Mouse (Mus musculus): ENCODE results near the gene Irf4.

DNA sequence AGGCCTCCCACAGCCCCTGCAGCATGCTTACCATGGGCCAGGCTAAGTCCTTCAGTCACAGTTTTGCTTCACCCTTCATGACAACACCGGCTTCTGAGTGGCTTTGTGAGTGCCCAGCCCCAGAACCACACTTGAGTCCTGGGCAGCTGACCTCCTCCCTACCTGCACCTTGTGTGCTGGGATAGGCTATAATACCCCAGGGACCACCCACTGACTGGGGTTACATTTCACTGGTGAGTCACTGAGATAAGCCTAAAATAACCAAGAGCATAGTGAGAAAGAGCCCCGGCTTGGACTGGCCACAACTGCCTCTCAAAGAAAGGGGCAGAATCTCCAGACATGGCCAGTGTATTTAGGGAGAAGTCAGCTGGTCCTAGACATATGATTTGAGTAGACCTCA is 32.9 kb downstream of the Irf4 start:
- TF ChIP-seq POLR2A (IDR thresholded peaks at IDR 0.05; ENCODE audit: low read depth, low read length) = no peak
- no peak for TF ChIP-seq CTCF (conservative IDR thresholded peaks at IDR 0.05; ENCODE audit: insufficient read depth, insufficient read length, low read depth, low read length)
